13 mouse cellular contexts compared by ENCODE assay signal in genomic region chr4:122933857-122934256, GRCm38 (mm10). TPM values are rescaled to one million over a fixed set of nuclear protein-coding genes. Genes with fewer than 3 reads are reported as not detected.
DNase-seq lines count a peak whose midpoint lies in the region; ATAC-seq and TF ChIP-seq lines count a peak whose summit lies in the region.
"Had no signal": no experiment of that assay in that cellular context is flagged by ENCODE, and none has a peak within 500 bp of the region (broad histone marks: within the 10 kb centered on the region; RNA-seq: fewer than 3 reads in every experiment).

No protein-coding gene starts in this region.

- H3K27me3 ChIP-seq in CH12.LX (replicated peaks): no peaks in the 10 kb centered on the region
- no peaks in the 10 kb centered on the region for H3K27me3 ChIP-seq in kidney, postnatal 0 days (ENCODE audit: insufficient read depth, low read length)
- no peaks in the 10 kb centered on the region for H3K27me3 ChIP-seq in spleen, adult 2 months (ENCODE audit: control insufficient read depth, insufficient read depth, low read length)

- peak; percentile 84 for DNase-seq in CD4-positive helper T cell, adult 2 months (ENCODE audit: low read depth, low spot score)
- DNase-seq in CH12.LX (ENCODE audit: extremely low read depth): peak; percentile 78
- no peak for DNase-seq in kidney, postnatal 0 days (ENCODE audit: low spot score)
- peak; percentile 71 for DNase-seq in spleen, adult 2 months (ENCODE audit: low read depth in 1 of 2, low spot score in 2 of 2)
- DNase-seq in neural tube, embryonic 10.5 days (ENCODE audit: extremely low spot score, low spot score): no peak
- no peak for DNase-seq in c-Kit-positive CD71-positive TER-119-positive erythroid progenitor cells, embryonic 14.5 days (ENCODE audit: low spot score)
- no peak for DNase-seq in yolk sac, embryonic 10.5 days (ENCODE audit: low spot score)
- no peak for DNase-seq in cerebellum, adult 8-10 months
- DNase-seq: adrenal gland, adult 8-10 months; gastrocnemius, postnatal 10 days; heart, postnatal 14 days had no signal

- peaks cover 0 to 4% of the 10 kb centered on the region in 2 experiments for H3K36me3 ChIP-seq in CH12.LX (replicated peaks in 1 of 2; ENCODE audit: control insufficient read depth in 1 of 2, insufficient read depth in 1 of 2, low read length in 1 of 2)
- no peaks in the 10 kb centered on the region for H3K36me3 ChIP-seq in kidney, postnatal 0 days (ENCODE audit: insufficient read depth, low read length)
- H3K36me3 ChIP-seq in spleen, adult 2 months (ENCODE audit: control insufficient read depth, insufficient read depth, low read length): no peaks in the 10 kb centered on the region
- H3K36me3 ChIP-seq: lung, embryonic 15.5 days had no signal

- peak; percentile 28; the same call in 1 of the 2 replicates for TF ChIP-seq POLR2A in CH12.LX (IDR thresholded peaks at IDR 0.05; ENCODE audit: low read depth, low read length)
- TF ChIP-seq POLR2A in spleen, adult 2 months (IDR thresholded peaks at IDR 0.05; ENCODE audit: low read depth, low read length): no peak

- TF ChIP-seq CTCF in CH12.LX (conservative IDR thresholded peaks at IDR 0.05 in 1 of 2, IDR thresholded peaks at IDR 0.05 in 1 of 2; ENCODE audit: low read depth in 2 of 2, low read length in 2 of 2): no peak
- no peak for TF ChIP-seq CTCF in kidney, postnatal 0 days (IDR thresholded peaks at IDR 0.05; ENCODE audit: low read depth)
- TF ChIP-seq CTCF in spleen, adult 2 months (IDR thresholded peaks at IDR 0.05; ENCODE audit: extremely low read depth, insufficient read depth, insufficient read length, insufficient replicate concordance): no peak

- H3K27ac ChIP-seq in CH12.LX (ENCODE audit: insufficient read depth, low read depth): peak overlapping the region; percentile 99
- H3K27ac ChIP-seq in kidney, postnatal 0 days: peak overlapping the region; percentile 8; the same call in 1 of the 2 replicates
- peak overlapping the region; percentile 95 for H3K27ac ChIP-seq in spleen, adult 2 months (ENCODE audit: insufficient read depth, low read length)
- H3K27ac ChIP-seq: lung, embryonic 15.5 days had no signal

- whole genome bisulfite sequencing in kidney, postnatal 0 days: 33% methylated on average over 3 of the region's 3 CpGs
- WGBS in spleen, adult 2 months: 10% methylated on average over 3 of the region's 3 CpGs

- H3K4me1 ChIP-seq in CH12.LX (ENCODE audit: control insufficient read depth in 1 of 2, insufficient read depth in 2 of 2): peaks cover 16 to 56% of the 10 kb centered on the region in 2 experiments
- H3K4me1 ChIP-seq in kidney, postnatal 0 days (replicated peaks; ENCODE audit: insufficient read depth, low read length): peaks cover 3% of the 10 kb centered on the region
- peaks cover 12% of the 10 kb centered on the region; the same call in 1 of the 2 replicates for H3K4me1 ChIP-seq in spleen, adult 2 months (ENCODE audit: control insufficient read depth, insufficient read depth, insufficient read length)
- H3K4me1 ChIP-seq: lung, embryonic 15.5 days had no signal

- H3K4me3 ChIP-seq in CH12.LX (replicated peaks in 1 of 3; ENCODE audit: low read depth in 2 of 3, low read length in 2 of 3, poor library complexity in 1 of 3): peak overlapping the region; percentile 57 to 61 (median 58)
- H3K4me3 ChIP-seq in kidney, postnatal 0 days (replicated peaks; ENCODE audit: low read depth, low read length): no peak overlapping the region
- peak overlapping the region; percentile 48 for H3K4me3 ChIP-seq in spleen, adult 2 months (ENCODE audit: extremely low read depth, insufficient read depth, insufficient read length)
- H3K4me3 ChIP-seq: lung, embryonic 15.5 days had no signal

- peak overlapping the region; percentile 95 for H3K4me2 ChIP-seq in CH12.LX (ENCODE audit: insufficient read depth, low read depth, poor library complexity, severe bottlenecking)
- no peak overlapping the region for H3K4me2 ChIP-seq in kidney, postnatal 0 days (ENCODE audit: low read length)
- H3K4me2 ChIP-seq: lung, embryonic 15.5 days had no signal

- no peak for ATAC-seq in kidney, postnatal 0 days (replicated peaks; ENCODE audit: low FRiP score, low read depth)
- ATAC-seq: midbrain, embryonic 16.5 days had no signal

- H3K79me2 ChIP-seq in CH12.LX (replicated peaks; ENCODE audit: control insufficient read depth, extremely low read depth, insufficient read depth, poor library complexity, severe bottlenecking): no peaks in the 10 kb centered on the region; the same call in 1 of the 2 replicates

- in situ Hi-C loops in CH12.LX (cut with MboI; ENCODE audit: low pct_ligation_motif_present, low pct_unique_long_range_greater_than_20kb, low sequenced_read_pairs): no loop called here

- H3K9ac ChIP-seq in CH12.LX (ENCODE audit: insufficient read depth, low read depth): peak overlapping the region; percentile 92
- no peak overlapping the region for H3K9ac ChIP-seq in kidney, postnatal 0 days (ENCODE audit: low read depth, low read length)
- H3K9ac ChIP-seq: lung, embryonic 15.5 days had no signal

- H3K9me3 ChIP-seq in CH12.LX (replicated peaks; ENCODE audit: low read length): no peaks in the 10 kb centered on the region
- no peaks in the 10 kb centered on the region for H3K9me3 ChIP-seq in kidney, postnatal 0 days (replicated peaks; ENCODE audit: low read length)
- H3K9me3 ChIP-seq: lung, embryonic 15.5 days had no signal

- no peak for TF ChIP-seq RAD21 in CH12.LX (IDR thresholded peaks at IDR 0.05; ENCODE audit: low read depth, low read length)

- dilution Hi-C loops in CH12.LX (cut with MboI; ENCODE audit: extremely low pct_ligation_motif_present, extremely low pct_unique_long_range_greater_than_20kb, low sequenced_read_pairs): no loop called here

- TF ChIP-seq EP300 in CH12.LX (IDR thresholded peaks at IDR 0.05; ENCODE audit: low read length): no peak

TF ChIP-seq in CH12.LX, 34 proteins besides CTCF, POLR2A, EP300 and RAD21:
- TF ChIP-seq TCF12 (IDR thresholded peaks at IDR 0.05; ENCODE audit: low read depth, low read length): peak; percentile 73
- TF ChIP-seq POLR2AphosphoS2 (IDR thresholded peaks at IDR 0.05; ENCODE audit: low read depth, low read length): 0 out of 2 replicates have a peak, but pooled peaks have one; percentile 57
- TF ChIP-seq ELF1 (IDR thresholded peaks at IDR 0.05; ENCODE audit: low read depth, low read length): peak; percentile 41; the same call in 1 of the 2 replicates
- TF ChIP-seq ZNF384 (IDR thresholded peaks at IDR 0.05; ENCODE audit: low read depth, low read length): peak; percentile 83
- TF ChIP-seq SIN3A (IDR thresholded peaks at IDR 0.05; ENCODE audit: low read length): no peak
- 0 out of 2 replicates have a peak, but pooled peaks have one; percentile 17 for TF ChIP-seq MAZ (IDR thresholded peaks at IDR 0.05; ENCODE audit: low read depth, low read length)
- peak; percentile 61; the same call in 1 of the 2 replicates for TF ChIP-seq ETS1 (conservative IDR thresholded peaks at IDR 0.05; ENCODE audit: low read depth, low read length)
- TF ChIP-seq JUN (IDR thresholded peaks at IDR 0.05; ENCODE audit: insufficient read depth, low read depth, low read length): no peak
- peak; percentile 69; the same call in 1 of the 2 replicates for TF ChIP-seq TBP (conservative IDR thresholded peaks at IDR 0.05; ENCODE audit: low read depth, low read length)
- TF ChIP-seq HCFC1 (IDR thresholded peaks at IDR 0.05; ENCODE audit: low read depth, low read length): no peak
- TF ChIP-seq CHD2 (IDR thresholded peaks at IDR 0.05; ENCODE audit: low read length): peak; percentile 56; the same call in 1 of the 2 replicates
- no peak for TF ChIP-seq ZMIZ1 (IDR thresholded peaks at IDR 0.05; ENCODE audit: low read depth, low read length)

RNA-seq across cellular contexts. Expression of gene Mfsd2a, which starts 27.1 kb away (rescaled TPM):
- total RNA-seq in CH12.LX (2012; rRNA removed) (17.3 and 29.8 TPM in 2 replicates), CH12.LX (2014; rRNA removed) (15.2 and 18.3 TPM in 2 replicates)
- polyA plus RNA-seq in CH12.LX (2012; ENCODE audit: insufficient read length, low read depth): 13.0 and 17.4 TPM in 2 replicates
- 1.8 and 2.1 TPM in 2 replicates for polyA plus RNA-seq in kidney, postnatal 0 days (2015; fragmentation: Nextera tagmentation; extraction: Ambion mirVana)
- polyA plus RNA-seq in spleen, adult 2 months (2012; rRNA removed): 0.82 and 1.3 TPM in 2 replicates

RNA-seq across cellular contexts. Expression of gene Cap1, which starts 48.0 kb away (rescaled TPM):
- total RNA-seq in CH12.LX (2012; rRNA removed) (118 and 128 TPM in 2 replicates), CH12.LX (2014; rRNA removed) (159 TPM in 2 replicates)
- 163 and 195 TPM in 2 replicates for polyA plus RNA-seq in CH12.LX (2012; ENCODE audit: insufficient read length, low read depth)
- polyA plus RNA-seq in kidney, postnatal 0 days (2015; fragmentation: Nextera tagmentation; extraction: Ambion mirVana): 63.7 and 71.2 TPM in 2 replicates
- polyA plus RNA-seq in spleen, adult 2 months (2012; rRNA removed): 108 and 116 TPM in 2 replicates

Comparison
In these comparisons a context has a peak if more than half of its experiments do, and no peak if none do; other contexts are left out.
1. DNase-seq: peak in CD4-positive helper T cell, adult 2 months (single experiment), CH12.LX (single experiment) and spleen, adult 2 months (2 of 2); none in kidney, postnatal 0 days (single experiment), neural tube, embryonic 10.5 days (single experiment), c-Kit-positive CD71-positive TER-119-positive erythroid progenitor cells, embryonic 14.5 days (single experiment), yolk sac, embryonic 10.5 days (single experiment) and cerebellum, adult 8-10 months (single experiment).
2. H3K27ac ChIP-seq: peak in every context shown above with its lines; median percentile 99 in CH12.LX; 95 in spleen, adult 2 months; 8 in kidney, postnatal 0 days.